Mouse (Mus musculus): ENCODE results near the gene Dusp3. TPM values are rescaled to one million over a fixed set of nuclear protein-coding genes. Genes with fewer than 3 reads are reported as not detected.
"Not testable (repeated sequence)": the region's sequence is repeated elsewhere in the genome, so short reads cannot be mapped to it uniquely, and the experiment has no call there.

Gene Dusp3
- polyA plus RNA-seq, 1 experiment from 2014 or later, result 5.6 TPM

- DNase-seq (ENCODE audit: low spot score), result no peak
Measured at GRCm38 (mm10) chr11:102013201-102013600, 26.4 kb upstream of the Dusp3 start.

DNA sequence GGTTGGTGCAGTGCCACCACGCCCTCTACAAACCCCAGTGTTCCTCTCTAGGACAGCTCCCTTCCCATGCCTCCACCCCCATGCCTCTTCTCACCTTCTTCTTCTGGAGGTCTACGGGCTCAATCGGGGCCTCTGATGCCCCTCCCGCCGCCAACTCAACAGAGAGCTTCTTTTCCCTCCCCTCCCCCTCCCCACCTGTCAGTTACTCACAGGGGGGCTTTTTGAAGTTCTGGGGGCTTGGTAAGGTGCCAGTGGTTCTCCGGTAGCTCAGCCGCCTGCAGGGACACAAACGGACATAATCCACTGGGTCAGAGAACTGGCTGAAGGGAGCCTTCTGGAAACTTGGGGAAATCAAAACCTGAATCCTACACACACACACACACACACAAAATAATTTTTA lies 24.7 kb upstream of the Dusp3 start:
- DNase-seq (ENCODE audit: low spot score), result no peak

DNA sequence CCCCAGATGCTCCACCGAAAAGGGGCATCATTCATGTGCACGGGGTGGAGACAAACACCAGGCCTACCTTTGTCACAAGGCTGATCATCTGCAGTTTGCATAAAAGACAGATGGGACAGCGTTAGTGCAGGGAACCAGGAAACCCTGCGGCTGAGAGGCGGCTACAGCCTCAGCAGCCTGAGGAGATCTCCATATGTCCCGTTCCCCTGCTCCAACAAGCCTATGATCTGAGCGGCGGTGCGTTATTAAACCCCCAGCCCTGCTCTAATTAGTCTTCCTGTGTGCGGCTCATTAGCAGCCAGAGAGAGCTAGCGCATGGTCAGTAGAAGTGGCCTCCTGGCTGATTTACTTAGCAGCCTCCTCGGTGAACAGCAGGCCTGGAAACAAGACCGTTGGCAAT lies 23.3 kb upstream of the Dusp3 start:
- DNase-seq (ENCODE audit: low spot score), result no peak

GRCm38 (mm10) chr11:102008954-102009637 lies 22.3 kb upstream of the Dusp3 start:
- no peak for DNase-seq (ENCODE audit: low spot score)

- DNase-seq (ENCODE audit: low spot score), result no peak
Measured at GRCm38 (mm10) chr11:102008372-102008771, 21.6 kb upstream of the Dusp3 start.

GRCm38 (mm10) chr11:102006688-102007087 lies 19.9 kb upstream of the Dusp3 start:
- no peak for DNase-seq (ENCODE audit: low spot score)

GRCm38 (mm10) chr11:102006271-102006670 lies 19.5 kb upstream of the Dusp3 start:
- no peak for DNase-seq (ENCODE audit: low spot score)

DNA sequence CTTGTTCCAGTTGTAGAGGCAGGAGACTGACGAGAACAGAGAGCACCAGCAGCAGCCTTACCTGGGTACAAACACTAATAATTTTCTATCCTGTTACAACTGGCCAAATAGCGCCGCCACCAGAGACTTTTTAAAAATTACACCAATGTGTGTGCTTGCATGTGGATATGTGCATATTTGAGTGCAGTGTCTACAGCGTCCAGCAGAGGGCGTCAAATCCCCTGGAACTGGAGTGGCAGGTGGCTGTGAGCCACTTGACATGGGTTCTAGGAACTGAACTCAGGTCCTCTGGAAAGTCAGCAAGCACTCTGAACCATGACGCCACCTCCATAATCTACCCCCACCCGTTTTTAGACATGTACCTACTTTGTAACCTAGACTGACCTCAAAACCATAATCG lies 17.4 kb upstream of the Dusp3 start:
- DNase-seq (ENCODE audit: low spot score), result no peak

DNA sequence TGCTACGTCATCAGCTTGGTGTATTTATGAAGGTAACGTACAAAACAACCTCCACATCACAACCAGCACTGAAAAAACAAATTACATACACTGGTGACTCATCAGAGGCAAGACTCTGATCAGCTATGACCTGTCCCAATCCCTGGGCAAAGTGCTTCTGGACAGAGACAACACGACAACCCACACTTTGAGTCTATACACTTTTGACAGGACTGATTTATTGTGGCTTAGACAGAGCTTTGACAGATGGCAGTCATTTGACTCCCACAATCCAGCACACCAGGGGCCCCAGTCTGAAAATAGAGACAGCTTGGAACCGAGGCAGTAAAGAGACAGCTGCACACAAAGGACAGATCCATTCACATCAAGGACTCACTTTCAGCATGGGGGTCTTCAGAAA lies 12.7 kb upstream of the Dusp3 start:
- no peak for DNase-seq (ENCODE audit: low spot score)

- DNase-seq (ENCODE audit: low spot score), result no peak
Measured at GRCm38 (mm10) chr11:101998258-101998657, 11.4 kb upstream of the Dusp3 start.

- DNase-seq (ENCODE audit: low spot score), result no peak
Measured at GRCm38 (mm10) chr11:101995938-101996337, 9.1 kb upstream of the Dusp3 start.

GRCm38 (mm10) chr11:101994100-101994499 lies 7.3 kb upstream of the Dusp3 start:
- no peak for DNase-seq (ENCODE audit: low spot score)

DNA sequence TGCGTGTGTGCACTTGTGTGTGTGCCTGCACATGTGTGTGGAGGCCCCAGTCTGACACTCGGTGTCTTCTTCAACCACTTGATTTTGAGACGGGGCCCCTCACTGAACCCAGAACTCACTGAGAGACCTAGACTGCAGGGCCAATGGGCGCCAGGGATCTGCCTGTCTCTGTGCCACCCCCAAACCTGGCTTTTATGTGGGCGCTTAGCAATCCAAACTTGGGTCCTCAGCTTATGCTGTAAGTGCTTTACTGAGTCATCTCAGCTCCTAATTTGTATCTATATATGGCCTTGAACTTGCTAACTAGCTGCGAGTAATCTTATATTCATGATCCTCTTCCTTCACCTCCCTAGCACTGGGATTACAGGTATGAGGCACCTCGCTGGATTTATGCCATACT lies 5.6 kb upstream of the Dusp3 start:
- no peak for DNase-seq (ENCODE audit: low spot score)

- no peak for DNase-seq (ENCODE audit: low spot score)
Measured at GRCm38 (mm10) chr11:101991813-101992212, 5.0 kb upstream of the Dusp3 start.

GRCm38 (mm10) chr11:101990244-101990643 lies 3.4 kb upstream of the Dusp3 start:
- no peak for DNase-seq (ENCODE audit: low spot score)

DNA sequence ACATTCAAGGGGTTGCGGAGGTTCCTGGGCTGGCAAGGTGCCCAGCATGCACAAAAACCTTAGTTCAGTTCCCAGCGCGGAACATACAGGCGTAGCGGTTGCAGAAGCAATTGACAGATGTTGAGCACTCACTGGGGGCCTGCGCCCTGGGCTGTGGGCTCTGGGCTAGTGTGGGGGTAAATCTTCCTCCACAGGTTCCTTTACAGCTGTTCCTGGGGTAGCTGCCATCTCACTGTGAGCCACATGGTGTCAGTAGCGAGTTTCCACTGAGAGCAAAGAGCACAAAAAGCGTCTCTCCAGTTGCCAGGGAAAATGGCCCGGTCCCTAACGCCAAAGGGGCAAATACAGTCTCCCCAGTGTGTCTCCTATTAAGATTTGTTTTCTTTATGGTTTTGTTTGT lies 823 bp downstream of the Dusp3 start:
- peak; percentile 60 for DNase-seq (ENCODE audit: low spot score)

GRCm38 (mm10) chr11:101985450-101985849 lies 1.4 kb downstream of the Dusp3 start:
- not testable (repeated sequence) for DNase-seq (ENCODE audit: low spot score)

DNA sequence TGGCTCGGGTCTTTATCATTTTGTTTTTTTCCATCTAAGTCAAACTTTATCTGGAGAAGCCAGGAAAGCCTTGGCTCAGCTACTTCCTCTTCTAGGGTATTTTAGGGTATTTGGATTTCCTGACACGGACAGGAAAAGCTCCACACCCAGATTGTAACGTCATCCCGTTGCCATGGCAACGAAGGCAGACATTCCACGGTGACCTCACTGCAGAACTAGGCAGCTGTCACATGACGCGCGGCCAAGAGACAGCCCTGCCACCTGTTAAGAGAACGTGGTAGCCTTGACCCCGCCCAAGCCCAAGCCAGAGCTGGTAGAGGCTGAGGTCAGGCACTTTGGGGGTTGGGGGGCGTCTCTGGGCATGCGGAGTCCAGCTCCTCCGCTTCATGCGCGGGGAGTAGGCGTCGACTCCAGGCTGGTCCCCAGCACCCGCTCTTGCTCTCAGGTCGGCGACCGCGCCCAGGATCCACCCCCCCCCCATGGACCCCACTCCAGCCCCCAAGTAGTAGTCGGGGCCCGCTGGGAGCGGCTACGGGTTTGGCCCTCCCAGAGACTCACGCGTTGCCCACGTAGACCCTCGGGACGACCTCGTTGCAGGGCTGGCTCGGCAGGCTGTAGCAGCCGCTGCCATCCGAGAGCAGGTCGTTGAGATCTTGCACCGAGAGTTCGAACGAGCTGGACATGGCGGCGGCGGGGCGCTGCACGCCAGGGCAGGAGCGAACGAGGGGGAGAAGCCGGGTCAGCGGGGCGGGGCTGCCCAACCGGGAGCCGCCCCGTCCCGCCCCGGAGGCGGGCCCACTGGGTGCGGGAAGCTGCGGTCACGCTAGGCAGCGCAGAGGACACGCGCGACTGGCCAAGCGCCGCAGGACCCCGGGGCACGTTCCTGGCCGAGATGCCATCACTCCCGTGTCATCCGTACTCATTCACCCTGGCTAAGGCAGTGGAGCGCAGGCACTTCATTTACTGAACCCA lies 2.5 kb downstream of the Dusp3 start, which contains the start of gene Cfap97d1:
TSS of gene Cfap97d1 (plus strand) at position 226 of the 972 bp plus-strand sequence.
- peak; percentile 37 for DNase-seq (ENCODE audit: low spot score)

GRCm38 (mm10) chr11:101983431-101983921 lies 3.3 kb downstream of the Dusp3 start:
- DNase-seq (ENCODE audit: low spot score), result no peak

- DNase-seq (ENCODE audit: low spot score), result no peak
Measured at GRCm38 (mm10) chr11:101982981-101983411, 3.8 kb downstream of the Dusp3 start.

- no peak for DNase-seq (ENCODE audit: low spot score)
Measured at GRCm38 (mm10) chr11:101981850-101982249, 5.0 kb downstream of the Dusp3 start.

DNA sequence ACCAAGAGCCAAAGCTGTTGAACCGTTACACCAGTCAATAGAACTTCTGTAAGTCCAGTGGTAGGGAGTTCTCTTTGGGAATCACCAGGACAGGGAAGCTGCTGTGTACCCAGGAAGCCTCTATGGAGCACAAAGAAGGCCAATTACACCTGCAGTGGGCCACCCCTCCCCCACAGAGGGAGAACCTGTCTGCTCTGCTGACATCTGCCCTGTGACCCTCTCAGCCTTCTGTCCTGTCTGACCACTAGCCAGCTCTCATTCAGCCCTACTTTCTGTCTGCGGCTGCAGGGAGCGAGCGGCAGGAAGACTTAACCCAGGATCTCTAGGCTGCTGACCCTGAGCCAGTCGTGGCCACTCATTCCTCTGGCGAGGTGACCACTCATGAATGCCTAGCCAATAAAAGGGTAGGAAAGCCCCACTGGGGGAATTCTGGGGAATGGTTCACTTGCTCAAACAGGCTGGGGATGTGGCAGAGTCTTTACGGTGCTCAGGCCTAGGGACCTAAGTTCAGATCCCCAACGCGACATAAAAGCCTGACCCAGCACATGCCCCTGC lies 6.1 kb downstream of the Dusp3 start:
- no peak for DNase-seq (ENCODE audit: low spot score)

Data from thymus, postnatal 0 days (tissue).